Mouse (Mus musculus) brain, embryonic 14.5 days (tissue): ENCODE results near the gene Prox1.

ENCODE experiments used
- CTCF ChIP-seq: fragments of 200-500 bp; IDR thresholded peaks from 2 replicates; pipeline ENCODE4 v1.5.1; 2012; ENCODE audit warnings: inconsistent platforms, mild to moderate bottlenecking, moderate library complexity, borderline replicate concordance; ENCODE audit not compliant: insufficient read depth, insufficient read length; ENCODE audit errors: extremely low read depth
- POLR2A ChIP-seq: fragments of 200-500 bp; IDR thresholded peaks from 2 replicates; pipeline ENCODE4 v1.6.1; 2012; ENCODE audit warnings: mild to moderate bottlenecking, inconsistent platforms, borderline replicate concordance; ENCODE audit not compliant: poor library complexity, insufficient read depth, insufficient read length, severe bottlenecking; ENCODE audit errors: extremely low read depth

DNA sequence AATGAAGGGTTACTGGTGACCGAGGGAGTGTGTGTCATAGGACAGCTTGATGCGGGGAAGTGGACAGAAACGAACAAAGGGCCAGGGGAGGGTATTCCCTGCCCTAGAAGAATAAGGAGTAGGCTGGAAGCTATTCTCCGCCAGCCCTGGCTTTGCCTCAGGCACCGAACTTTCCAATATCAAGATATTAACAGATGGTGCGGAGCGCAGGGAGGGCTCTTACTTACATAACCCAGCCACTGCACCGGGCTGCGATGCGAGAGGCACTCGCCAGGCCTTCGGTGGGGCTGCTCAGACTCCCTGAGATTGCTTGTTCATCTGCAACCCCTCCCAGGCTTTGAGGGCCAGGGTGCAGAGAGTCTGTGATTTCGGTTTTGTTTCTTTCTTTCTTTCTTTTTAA is 3.7 kb upstream of the Prox1 start:
- no peak for TF ChIP-seq CTCF
- TF ChIP-seq POLR2A = no peak
